Mouse (Mus musculus) heart, postnatal 0 days (tissue): Measurements from ENCODE around the gene Intu.

ENCODE experiments used
- CTCF ChIP-seq: IDR thresholded peaks from 2 replicates; pipeline ENCODE4 v1.5.1; 2016; ENCODE audit warnings: antibody characterized with exemption, control low read depth, low read depth
- EP300 ChIP-seq: IDR thresholded peaks from 2 replicates; pipeline ENCODE4 v1.6.1; 2016; ENCODE audit warnings: antibody characterized with exemption, low read depth

- TF ChIP-seq EP300 (no peak), CTCF (no peak)
These were observed 214.0 kb downstream of the Intu start for GRCm38 (mm10) chr3:40744836-40745660.
